Mouse (Mus musculus) bone marrow, adult 2 months (tissue): ENCODE data around the gene Bcar3.

Source experiments
- CTCF ChIP-seq: fragments of 200-500 bp; IDR thresholded peaks from 2 replicates; pipeline ENCODE4 v1.5.1; 2011; ENCODE audit warnings: low read length, control low read depth; ENCODE audit not compliant: control insufficient read depth, insufficient read depth
- POLR2A ChIP-seq: fragments of 200-500 bp; IDR thresholded peaks from 2 replicates; pipeline ENCODE4 v1.6.1; 2011; ENCODE audit warnings: low read depth, mild to moderate bottlenecking, control low read depth, low read length, borderline replicate concordance; ENCODE audit not compliant: control insufficient read depth

GRCm38 (mm10) chr3:122422276-122422675, 128.3 kb downstream of the Bcar3 start:
- TF ChIP-seq CTCF = no peak
- no peak for TF ChIP-seq POLR2A
